In genomic region chr2:148113184-148113583, GRCm38 (mm10) we compare ENCODE assay signal across 23 mouse cellular contexts.
DNase-seq lines count a peak whose midpoint lies in the region; ATAC-seq and TF ChIP-seq lines count a peak whose summit lies in the region.
"Had no signal": no experiment of that assay in that cellular context is flagged by ENCODE, and none has a peak within 500 bp of the region (broad histone marks: within the 10 kb centered on the region; RNA-seq: fewer than 3 reads in every experiment).

No protein-coding gene starts in this region.

- H3K4me3 ChIP-seq in heart, embryonic 11.5 days (ENCODE audit: low read depth, low read length) = no peak overlapping the region
- no peak overlapping the region for H3K4me3 ChIP-seq in heart, embryonic 16.5 days (ENCODE audit: low read length)
- no peak overlapping the region for H3K4me3 ChIP-seq in heart, embryonic 10.5 days
- H3K4me3 ChIP-seq in lung, embryonic 14.5 days (ENCODE audit: low read depth, low read length) = no peak overlapping the region
- H3K4me3 ChIP-seq in intestine, embryonic 16.5 days (ENCODE audit: low read length) = no peak overlapping the region
- H3K4me3 ChIP-seq: embryonic facial prominence, embryonic 15.5 days; erythroblast, embryonic 14.5 days; forebrain, embryonic 15.5 days; hindbrain, embryonic 12.5 days had no signal

- DNase-seq in heart, adult 8-10 months (ENCODE audit: low spot score) = no peak
- no peak for DNase-seq in heart, embryonic 10.5 days (ENCODE audit: low spot score)
- peak; percentile 40 for DNase-seq in lung, embryonic 14.5 days
- DNase-seq in lung, postnatal 25 days (ENCODE audit: low spot score) = no peak
- peak; percentile 52 for DNase-seq in NIH3T3 (ENCODE audit: low read depth)
- DNase-seq: adrenal gland, adult 8-10 months; adrenal gland, postnatal 36 days; cerebellum, adult 8-10 months; cerebellum, postnatal 14 days; embryo, embryonic 11 days; gastrocnemius, postnatal 10 days; heart, postnatal 14 days; kidney, adult 11 months; kidney, adult 9 months had no signal

- peaks cover 15% of the 10 kb centered on the region; the same call in 1 of the 2 replicates for H3K4me1 ChIP-seq in heart, embryonic 11.5 days (ENCODE audit: control insufficient read depth, insufficient read depth, low read length)
- H3K4me1 ChIP-seq in heart, embryonic 16.5 days (ENCODE audit: control insufficient read depth, insufficient read depth, low read length) = peaks cover 14% of the 10 kb centered on the region
- H3K4me1 ChIP-seq in heart, embryonic 10.5 days = peaks cover 24% of the 10 kb centered on the region
- H3K4me1 ChIP-seq in lung, embryonic 14.5 days (ENCODE audit: insufficient read depth) = no peaks in the 10 kb centered on the region
- no peaks in the 10 kb centered on the region for H3K4me1 ChIP-seq in intestine, embryonic 16.5 days (ENCODE audit: control insufficient read depth, insufficient read depth, low read length)
- H3K4me1 ChIP-seq: embryonic facial prominence, embryonic 15.5 days; forebrain, embryonic 15.5 days; hindbrain, embryonic 12.5 days had no signal

- H3K27me3 ChIP-seq in heart, embryonic 11.5 days (ENCODE audit: control insufficient read depth, insufficient read depth, low read length) = no peaks in the 10 kb centered on the region
- no peaks in the 10 kb centered on the region for H3K27me3 ChIP-seq in heart, embryonic 16.5 days (ENCODE audit: control insufficient read depth, insufficient read depth, low read length)
- no peaks in the 10 kb centered on the region for H3K27me3 ChIP-seq in heart, embryonic 10.5 days (ENCODE audit: insufficient read depth, poor library complexity, severe bottlenecking)
- H3K27me3 ChIP-seq in lung, embryonic 14.5 days (ENCODE audit: insufficient read depth, low read length) = no peaks in the 10 kb centered on the region
- H3K27me3 ChIP-seq in intestine, embryonic 16.5 days (replicated peaks; ENCODE audit: control insufficient read depth, insufficient read depth, low read length) = no peaks in the 10 kb centered on the region
- H3K27me3 ChIP-seq: embryonic facial prominence, embryonic 15.5 days; forebrain, embryonic 15.5 days; hindbrain, embryonic 12.5 days had no signal

- H3K36me3 ChIP-seq in heart, embryonic 11.5 days (ENCODE audit: control insufficient read depth, insufficient read depth, low read length) = no peaks in the 10 kb centered on the region
- no peaks in the 10 kb centered on the region for H3K36me3 ChIP-seq in heart, embryonic 16.5 days (ENCODE audit: control insufficient read depth, insufficient read depth)
- no peaks in the 10 kb centered on the region for H3K36me3 ChIP-seq in heart, embryonic 10.5 days
- H3K36me3 ChIP-seq in lung, embryonic 14.5 days (ENCODE audit: insufficient read depth) = no peaks in the 10 kb centered on the region
- H3K36me3 ChIP-seq in intestine, embryonic 16.5 days (ENCODE audit: control insufficient read depth, insufficient read depth, low read length) = no peaks in the 10 kb centered on the region
- H3K36me3 ChIP-seq: embryonic facial prominence, embryonic 15.5 days; forebrain, embryonic 15.5 days; hindbrain, embryonic 12.5 days had no signal

- WGBS in heart, embryonic 11.5 days (ENCODE audit: insufficient replicate concordance) = 14% methylated on average over 2 of the region's 2 CpGs
- WGBS in heart, embryonic 16.5 days = 11% methylated on average over 2 of the region's 2 CpGs
- WGBS in heart, embryonic 10.5 days = 20% methylated on average over 2 of the region's 2 CpGs
- 29% methylated on average over 2 of the region's 2 CpGs for WGBS in lung, embryonic 14.5 days
- 46% methylated on average over 2 of the region's 2 CpGs for WGBS in intestine, embryonic 16.5 days

- H3K9ac ChIP-seq in heart, embryonic 11.5 days (ENCODE audit: low read depth, low read length) = no peak overlapping the region
- no peak overlapping the region for H3K9ac ChIP-seq in heart, embryonic 16.5 days (ENCODE audit: low read length)
- H3K9ac ChIP-seq in lung, embryonic 14.5 days = no peak overlapping the region
- H3K9ac ChIP-seq in intestine, embryonic 16.5 days (ENCODE audit: low read depth, low read length) = no peak overlapping the region
- H3K9ac ChIP-seq: embryonic facial prominence, embryonic 15.5 days; forebrain, embryonic 15.5 days; hindbrain, embryonic 12.5 days had no signal

- no peak overlapping the region for H3K4me2 ChIP-seq in heart, embryonic 11.5 days
- no peak overlapping the region for H3K4me2 ChIP-seq in heart, embryonic 16.5 days (ENCODE audit: low read depth, low read length)
- H3K4me2 ChIP-seq in lung, embryonic 14.5 days = no peak overlapping the region
- no peak overlapping the region for H3K4me2 ChIP-seq in intestine, embryonic 16.5 days (ENCODE audit: low read depth, low read length)
- H3K4me2 ChIP-seq: embryonic facial prominence, embryonic 15.5 days; forebrain, embryonic 15.5 days; hindbrain, embryonic 12.5 days had no signal

- no peaks in the 10 kb centered on the region for H3K9me3 ChIP-seq in heart, embryonic 11.5 days (replicated peaks; ENCODE audit: control insufficient read depth, low read length)
- no peaks in the 10 kb centered on the region for H3K9me3 ChIP-seq in heart, embryonic 16.5 days (replicated peaks; ENCODE audit: control insufficient read depth, low read length)
- no peaks in the 10 kb centered on the region for H3K9me3 ChIP-seq in heart, embryonic 10.5 days
- no peaks in the 10 kb centered on the region for H3K9me3 ChIP-seq in lung, embryonic 14.5 days (ENCODE audit: low read depth, low read length)
- H3K9me3 ChIP-seq in intestine, embryonic 16.5 days (ENCODE audit: control insufficient read depth, low read length) = no peaks in the 10 kb centered on the region
- H3K9me3 ChIP-seq: embryonic facial prominence, embryonic 15.5 days; forebrain, embryonic 15.5 days; hindbrain, embryonic 12.5 days had no signal

- TF ChIP-seq CTCF in lung, embryonic 14.5 days (IDR thresholded peaks at IDR 0.05; ENCODE audit: low read depth) = no peak

- peak; percentile 60; the same call in 1 of the 2 replicates for ATAC-seq in heart, embryonic 11.5 days (replicated peaks; ENCODE audit: insufficient number of reproducible peaks, low FRiP score, low TSS enrichment)
- peak; percentile 70 for ATAC-seq in heart, embryonic 16.5 days (replicated peaks; ENCODE audit: extremely low read depth, insufficient read depth, low FRiP score)
- peak; percentile 53; the same call in 1 of the 2 replicates for ATAC-seq in lung, embryonic 14.5 days (ENCODE audit: insufficient read depth)
- no peak for ATAC-seq in intestine, embryonic 16.5 days
- ATAC-seq: forebrain, embryonic 15.5 days; hindbrain, embryonic 16.5 days; inflammation-experienced regulatory T-cells, adult 6 months had no signal

- H3K27ac ChIP-seq in heart, embryonic 11.5 days (ENCODE audit: low read depth, low read length) = no peak overlapping the region
- H3K27ac ChIP-seq in heart, embryonic 16.5 days (ENCODE audit: low read length) = no peak overlapping the region
- no peak overlapping the region for H3K27ac ChIP-seq in heart, embryonic 10.5 days
- H3K27ac ChIP-seq in lung, embryonic 14.5 days (ENCODE audit: low read depth) = no peak overlapping the region
- H3K27ac ChIP-seq in intestine, embryonic 16.5 days (ENCODE audit: low read length) = no peak overlapping the region
- H3K27ac ChIP-seq: embryonic facial prominence, embryonic 15.5 days; forebrain, embryonic 15.5 days; hindbrain, embryonic 12.5 days had no signal

Comparison
In these comparisons a context has a peak if more than half of its experiments do, and no peak if none do; other contexts are left out.
1. DNase-seq: peak in lung, embryonic 14.5 days (single experiment) and NIH3T3 (single experiment); none in heart, adult 8-10 months (single experiment), heart, embryonic 10.5 days (single experiment) and lung, postnatal 25 days (single experiment).